Mouse (Mus musculus) large intestine, adult 2 months (tissue): ENCODE results near the gene Mettl14. TPM values are rescaled to one million over a fixed set of nuclear protein-coding genes. Genes with fewer than 3 reads are reported as not detected.

Experiments used
- DNase-seq: peaks from one replicate; pipeline ENCODE4 v3.0.0-alpha.2; 2012; ENCODE audit warnings: low read depth, low spot score
- WGBS: fragments of 180-500 bp; shearing (Covaris S2); methylation state at CpG from one replicate; pipeline ENCODE4 v1.1.7; 2018; 5-methylcytosine and 5-hydroxymethylcytosine counted together
- polyA plus RNA-seq: library from polyadenylated mRNA; depleted of rRNA; stranded (reverse); fragments of >200 nt; gene quantifications from 2 replicates; pipeline ENCODE4 v1.2.3, GENCODE M21; 2012; rRNA removed

The Mettl14 gene
- polyA plus RNA-seq, 1 experiment, result 3.1 TPM

DNA sequence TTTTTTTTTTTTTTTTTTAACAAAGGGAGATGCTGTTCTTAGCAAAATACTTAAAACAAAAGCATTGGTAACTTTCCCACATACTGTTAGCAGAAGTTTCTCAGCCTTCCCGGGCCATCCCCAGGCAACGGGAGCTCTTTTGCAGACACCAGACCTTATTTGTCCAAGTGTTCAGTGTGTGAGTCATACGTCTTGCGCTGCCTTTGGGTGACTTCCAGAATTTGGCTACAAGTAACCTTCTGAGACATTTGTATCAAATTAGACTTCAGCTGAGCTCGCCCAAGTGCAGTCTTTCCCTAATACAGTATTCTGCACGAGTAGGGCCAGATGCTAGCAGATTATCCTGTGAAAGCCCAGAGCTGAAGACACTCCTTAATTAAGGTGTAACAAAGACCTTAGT, 56.7 kb downstream of the Mettl14 start:
- WGBS, result 52% methylated on average over 6 of the region's 6 CpGs
- no peak for DNase-seq

DNA sequence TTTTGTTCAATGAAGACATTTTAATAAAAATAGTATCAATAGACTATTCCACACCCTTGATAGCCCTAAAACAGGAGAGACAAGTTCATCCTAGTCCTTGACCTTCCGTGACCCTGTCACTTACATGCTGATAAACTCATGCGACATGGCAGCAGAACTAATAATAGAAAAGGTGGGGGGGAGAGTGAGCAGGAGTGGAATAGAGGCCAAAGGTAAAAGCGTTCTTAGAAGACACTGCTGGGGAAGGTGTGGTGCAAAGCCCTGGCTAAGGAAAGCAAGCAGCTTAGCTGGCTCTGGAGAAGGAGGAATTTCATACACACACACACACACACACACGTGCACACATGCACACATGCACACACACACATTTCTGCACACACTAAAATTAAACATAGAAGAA, 61.6 kb downstream of the Mettl14 start:
- 43% methylated on average over 4 of the region's 4 CpGs for WGBS
- no peak for DNase-seq

DNA sequence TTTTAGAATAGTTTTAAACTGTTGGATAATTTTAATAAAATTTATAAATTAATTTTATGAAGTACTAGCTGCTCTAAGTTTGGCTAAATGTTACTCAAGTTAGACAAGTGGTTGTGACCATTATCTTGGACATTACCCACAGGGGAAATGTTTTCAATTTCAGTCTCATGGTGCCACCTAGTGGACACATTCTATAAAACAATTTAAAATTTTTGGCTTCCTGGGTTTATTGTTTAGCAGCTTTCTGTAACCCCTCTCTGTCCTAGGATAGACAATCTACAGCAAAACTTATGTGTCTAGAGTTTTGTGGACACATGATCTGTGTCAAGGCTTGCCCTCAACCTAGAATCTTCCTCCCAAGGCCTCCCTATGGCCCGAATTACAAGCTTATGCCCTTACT, 63.8 kb downstream of the Mettl14 start:
- WGBS, result 64% methylated on average over 1 of the region's 1 CpGs
- no peak for DNase-seq

DNA sequence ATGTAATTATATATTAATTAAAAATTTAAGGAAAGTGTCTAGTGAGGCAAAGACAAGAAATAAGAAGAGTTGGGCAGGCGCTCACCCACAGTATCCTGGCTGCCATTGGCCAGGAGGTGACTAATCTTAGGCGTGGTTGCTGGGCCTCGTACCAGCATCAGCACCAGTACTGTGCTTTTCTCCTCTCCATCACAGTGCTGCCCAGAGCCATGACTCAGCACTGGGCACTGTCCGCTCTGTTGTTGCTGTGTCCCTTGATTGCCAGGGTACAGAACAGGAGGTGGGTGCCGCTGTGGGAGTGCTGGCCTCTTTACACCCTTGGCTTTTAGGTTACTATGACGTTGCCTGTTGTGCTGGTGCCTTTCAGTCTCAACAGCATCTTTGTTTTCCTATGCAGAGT, 64.3 kb downstream of the Mettl14 start:
- WGBS, result 74% methylated on average over 6 of the region's 6 CpGs
- no peak for DNase-seq

DNA sequence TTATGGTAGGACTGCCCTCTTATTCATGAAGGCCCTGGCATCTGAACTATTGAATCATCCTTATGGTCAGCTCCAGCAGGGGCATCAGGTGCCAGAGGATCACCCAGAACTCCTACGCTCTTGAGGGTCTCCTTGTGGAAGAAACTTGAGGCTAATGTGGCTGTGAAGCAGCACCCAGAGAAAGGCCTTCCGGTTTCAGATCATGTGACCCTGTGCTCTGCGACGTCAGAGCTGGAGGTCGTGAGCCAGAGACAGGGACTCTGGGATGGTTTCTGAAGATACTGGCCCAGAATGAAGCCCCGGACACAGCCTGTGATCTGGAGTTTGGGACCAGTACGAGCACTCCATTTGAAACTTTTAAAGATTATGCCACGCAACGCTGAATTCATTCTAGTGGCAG, 65.6 kb downstream of the Mettl14 start:
- WGBS, result 77% methylated on average over 9 of the region's 9 CpGs
- no peak for DNase-seq

Other genes with a start within 250 kb of the Mettl14 start
- gene Synpo2, start 150.0 kb downstream of the Mettl14 start, polyA plus RNA-seq, result 17.2 and 24.4 TPM in 2 replicates
- gene Sec24d, start 118.7 kb downstream of the Mettl14 start, polyA plus RNA-seq, result 32.1 and 82.7 TPM in 2 replicates
- 0.47 and 0.48 TPM in 2 replicates for gene Prss12, start 60.8 kb upstream of the Mettl14 start, polyA plus RNA-seq